Mouse (Mus musculus): ENCODE data around the gene Fbxo4. TPM values are rescaled to one million over a fixed set of nuclear protein-coding genes. Genes with fewer than 3 reads are reported as not detected.
A peak's percentile ranks its signal among the peaks of the same experiment; 100 is the strongest.

Fbxo4 gene
- polyA plus RNA-seq, 1 experiment from 2014 or later: 6.6 TPM

DNA sequence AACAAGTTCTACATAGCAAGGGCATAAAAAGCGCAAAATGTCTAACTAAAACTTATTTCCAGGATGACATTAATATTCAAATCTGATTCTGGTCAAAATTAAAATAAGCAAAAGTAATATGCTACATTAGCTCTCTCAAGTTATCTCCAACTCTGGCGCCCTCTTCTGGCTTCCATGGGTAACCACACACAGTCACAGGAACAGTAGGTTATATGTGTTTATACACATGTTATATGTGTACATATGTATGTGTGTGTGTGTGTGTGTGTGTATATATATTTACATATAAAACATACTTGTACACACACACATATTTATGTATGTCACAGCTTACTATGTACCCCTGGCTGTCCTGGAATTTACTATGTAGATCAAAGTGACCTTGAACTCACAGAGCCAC, 8.6 kb upstream of the Fbxo4 start:
- no peaks in the 10 kb centered on the region for H3K4me1 ChIP-seq (replicated peaks; ENCODE audit: control insufficient read depth, insufficient read depth, low read length)
- H3K4me3 ChIP-seq (ENCODE audit: low read depth, low read length): no peak overlapping the region
- H3K9me3 ChIP-seq (ENCODE audit: control insufficient read depth, low read length): no peaks in the 10 kb centered on the region
- no peak for ATAC-seq (ENCODE audit: low FRiP score)
- H3K36me3 ChIP-seq (ENCODE audit: control insufficient read depth, insufficient read depth, low read length): peaks cover 10% of the 10 kb centered on the region; the same call in 1 of the 2 replicates
- H3K27me3 ChIP-seq (ENCODE audit: control insufficient read depth, insufficient read depth, low read length): no peaks in the 10 kb centered on the region
- H3K27ac ChIP-seq (ENCODE audit: low read depth, low read length): no peak overlapping the region
- WGBS: 67% methylated on average over 2 of the region's 2 CpGs
- no peak overlapping the region for H3K9ac ChIP-seq (ENCODE audit: low read depth, low read length)
- DNase-seq (ENCODE audit: low spot score): peak; percentile 55
- H3K4me2 ChIP-seq (replicated peaks; ENCODE audit: low read depth, low read length): no peak overlapping the region

DNA sequence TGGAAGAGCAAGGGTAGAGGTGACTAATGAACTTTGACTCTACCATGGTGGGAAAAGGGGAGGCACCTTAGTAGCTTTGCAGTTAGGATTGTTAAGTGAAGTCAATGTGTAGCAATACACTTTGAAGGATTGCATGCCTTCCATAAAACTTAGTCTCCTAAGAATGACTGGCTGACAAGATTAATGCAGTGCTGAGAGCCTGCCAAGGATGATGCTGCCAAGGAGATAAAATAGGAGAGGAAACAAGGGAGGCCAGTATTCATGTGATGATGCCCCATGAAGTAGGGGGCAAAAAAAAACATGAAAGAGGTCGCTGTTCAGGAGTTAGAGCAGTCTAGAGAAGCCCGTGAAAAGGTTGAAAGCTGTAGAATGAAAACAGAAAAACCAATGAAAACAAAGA, 5.5 kb upstream of the Fbxo4 start:
- Histone ChIP-seq H3K27ac (ENCODE audit: low read depth, low read length) (no peak overlapping the region), H3K36me3 (ENCODE audit: control insufficient read depth, insufficient read depth, low read length) (peaks cover 7% of the 10 kb centered on the region; the same call in 1 of the 2 replicates), H3K4me2 (replicated peaks; ENCODE audit: low read depth, low read length) (no peak overlapping the region), H3K9me3 (ENCODE audit: control insufficient read depth, low read length) (no peaks in the 10 kb centered on the region), H3K4me1 (replicated peaks; ENCODE audit: control insufficient read depth, insufficient read depth, low read length) (no peaks in the 10 kb centered on the region), H3K27me3 (ENCODE audit: control insufficient read depth, insufficient read depth, low read length) (no peaks in the 10 kb centered on the region), H3K9ac (ENCODE audit: low read depth, low read length) (no peak overlapping the region), H3K4me3 (ENCODE audit: low read depth, low read length) (no peak overlapping the region)
- no peak for DNase-seq (ENCODE audit: low spot score)
- WGBS: 90% methylated on average over 2 of the region's 2 CpGs
- no peak for ATAC-seq (ENCODE audit: low FRiP score)

DNA sequence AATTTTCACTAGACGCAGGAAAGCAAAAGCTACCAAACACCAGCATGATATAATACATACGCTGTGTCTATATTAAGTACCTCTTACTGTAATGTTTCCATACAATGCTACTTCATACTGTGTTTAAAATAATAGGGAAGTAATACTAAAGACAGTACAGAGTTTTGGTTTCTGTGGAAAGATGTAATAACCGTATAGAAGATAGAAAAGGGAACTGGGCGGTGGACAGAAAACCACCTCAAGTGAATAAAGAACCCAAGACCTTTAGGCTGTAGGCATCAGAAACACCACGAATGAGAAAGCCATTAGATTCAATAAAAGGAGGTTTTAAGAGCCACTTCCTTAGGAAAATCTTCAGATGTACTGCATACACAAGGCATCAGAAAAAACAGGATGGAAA, 3.4 kb upstream of the Fbxo4 start:
- Histone ChIP-seq H3K4me3 (ENCODE audit: low read depth, low read length) (no peak overlapping the region), H3K36me3 (ENCODE audit: control insufficient read depth, insufficient read depth, low read length) (no peaks in the 10 kb centered on the region; the same call in 1 of the 2 replicates), H3K27me3 (ENCODE audit: control insufficient read depth, insufficient read depth, low read length) (no peaks in the 10 kb centered on the region), H3K9ac (ENCODE audit: low read depth, low read length) (no peak overlapping the region), H3K4me1 (replicated peaks; ENCODE audit: control insufficient read depth, insufficient read depth, low read length) (no peaks in the 10 kb centered on the region), H3K9me3 (ENCODE audit: control insufficient read depth, low read length) (no peaks in the 10 kb centered on the region), H3K27ac (ENCODE audit: low read depth, low read length) (no peak overlapping the region), H3K4me2 (replicated peaks; ENCODE audit: low read depth, low read length) (no peak overlapping the region)
- 95% methylated on average over 5 of the region's 5 CpGs for WGBS
- DNase-seq (ENCODE audit: low spot score) (no peak), ATAC-seq (ENCODE audit: low FRiP score) (no peak)

DNA sequence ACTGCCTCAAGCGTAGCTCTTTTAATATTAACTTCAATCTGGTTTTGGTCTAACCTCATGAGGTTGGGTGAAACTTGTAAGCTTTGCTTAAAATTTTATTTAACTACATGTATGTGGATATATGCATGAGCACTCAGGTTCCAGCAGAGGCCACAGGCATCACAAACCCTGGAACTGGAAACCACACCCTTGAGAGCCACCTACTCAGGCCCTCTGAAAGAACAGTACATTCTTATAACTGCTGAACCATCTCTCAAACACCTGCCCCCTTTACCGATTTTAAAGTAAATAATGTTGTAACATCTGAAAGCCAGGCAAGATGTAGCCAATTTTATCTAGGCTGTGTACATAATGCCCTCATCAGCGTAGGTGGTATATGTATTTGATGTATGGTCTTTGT, 498 bp upstream of the Fbxo4 start:
- ATAC-seq (ENCODE audit: low FRiP score): no peak; the same call in 1 of the 2 replicates
- peak overlapping the region; percentile 94; the same call in 1 of the 2 replicates for H3K27ac ChIP-seq (ENCODE audit: low read depth, low read length)

DNA sequence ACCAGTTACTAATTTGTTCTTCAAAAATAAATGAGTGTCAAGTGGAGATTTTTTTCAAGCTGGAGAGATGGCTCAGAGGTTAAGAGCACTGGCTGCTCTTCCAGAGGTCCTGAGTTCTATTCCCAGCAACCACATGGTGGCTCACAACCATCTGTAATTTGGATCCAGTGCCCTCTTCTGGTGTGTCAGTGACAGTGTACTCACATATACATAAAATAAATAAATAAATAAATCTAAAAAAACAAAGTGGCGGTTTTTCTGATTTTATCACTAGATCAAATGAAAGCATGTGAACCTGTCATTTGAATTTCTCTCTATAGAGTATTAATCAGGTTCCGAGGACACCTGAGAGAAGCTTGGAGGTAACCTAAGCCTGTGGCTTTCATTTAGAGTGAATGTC, 1.1 kb downstream of the Fbxo4 start:
- no peak overlapping the region for H3K4me2 ChIP-seq (replicated peaks; ENCODE audit: low read depth, low read length)
- ATAC-seq (ENCODE audit: low FRiP score): peak; percentile 23; the same call in 1 of the 2 replicates
- 90% methylated on average over 2 of the region's 2 CpGs for WGBS
- DNase-seq (ENCODE audit: low spot score): no peak
- no peak overlapping the region for H3K27ac ChIP-seq (ENCODE audit: low read depth, low read length)
- no peaks in the 10 kb centered on the region for H3K4me1 ChIP-seq (replicated peaks; ENCODE audit: control insufficient read depth, insufficient read depth, low read length)
- H3K4me3 ChIP-seq (ENCODE audit: low read depth, low read length): no peak overlapping the region
- no peaks in the 10 kb centered on the region for H3K36me3 ChIP-seq (ENCODE audit: control insufficient read depth, insufficient read depth, low read length)
- H3K9me3 ChIP-seq (ENCODE audit: control insufficient read depth, low read length): no peaks in the 10 kb centered on the region
- no peak overlapping the region for H3K9ac ChIP-seq (ENCODE audit: low read depth, low read length)
- H3K27me3 ChIP-seq (ENCODE audit: control insufficient read depth, insufficient read depth, low read length): no peaks in the 10 kb centered on the region

More for the DNA sequence above, 498 bp upstream of the Fbxo4 start:
- Histone ChIP-seq H3K4me3 (ENCODE audit: low read depth, low read length) (peak overlapping the region; percentile 62; the same call in 1 of the 2 replicates), H3K9ac (ENCODE audit: low read depth, low read length) (no peak overlapping the region; the same call in 1 of the 2 replicates), H3K4me2 (replicated peaks; ENCODE audit: low read depth, low read length) (peak overlapping the region; percentile 70), H3K9me3 (ENCODE audit: control insufficient read depth, low read length) (no peaks in the 10 kb centered on the region), H3K36me3 (ENCODE audit: control insufficient read depth, insufficient read depth, low read length) (no peaks in the 10 kb centered on the region), H3K4me1 (replicated peaks; ENCODE audit: control insufficient read depth, insufficient read depth, low read length) (no peaks in the 10 kb centered on the region), H3K27me3 (ENCODE audit: control insufficient read depth, insufficient read depth, low read length) (no peaks in the 10 kb centered on the region)
- WGBS: 90% methylated on average over 3 of the region's 3 CpGs
- DNase-seq (ENCODE audit: low spot score): no peak

DNA sequence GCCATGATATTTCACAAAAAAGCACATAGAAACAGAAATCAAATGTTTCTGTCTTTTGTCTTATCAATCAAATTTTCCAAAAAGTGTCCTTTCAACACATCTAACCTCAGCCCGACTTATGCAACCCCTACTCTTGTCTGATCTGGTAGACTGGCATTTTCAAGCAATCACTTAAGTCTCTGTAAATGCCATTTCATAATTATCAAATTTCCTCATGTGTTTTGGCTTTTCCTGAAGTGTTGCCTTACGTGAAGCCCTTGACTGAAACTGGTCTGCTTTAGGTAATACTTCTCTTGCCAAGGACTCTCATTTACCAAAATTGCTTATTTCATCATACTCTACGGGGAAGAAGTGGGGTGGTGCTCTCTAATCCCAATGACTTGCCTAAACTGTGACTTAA, 6.1 kb downstream of the Fbxo4 start:
- Histone ChIP-seq H3K27ac (ENCODE audit: low read depth, low read length) (no peak overlapping the region), H3K27me3 (ENCODE audit: control insufficient read depth, insufficient read depth, low read length) (no peaks in the 10 kb centered on the region), H3K9me3 (ENCODE audit: control insufficient read depth, low read length) (no peaks in the 10 kb centered on the region), H3K4me3 (ENCODE audit: low read depth, low read length) (no peak overlapping the region), H3K4me2 (replicated peaks; ENCODE audit: low read depth, low read length) (no peak overlapping the region), H3K36me3 (ENCODE audit: control insufficient read depth, insufficient read depth, low read length) (no peaks in the 10 kb centered on the region), H3K9ac (ENCODE audit: low read depth, low read length) (no peak overlapping the region), H3K4me1 (replicated peaks; ENCODE audit: control insufficient read depth, insufficient read depth, low read length) (no peaks in the 10 kb centered on the region)
- DNase-seq (ENCODE audit: low spot score) (no peak), ATAC-seq (ENCODE audit: low FRiP score) (no peak)
- 90% methylated on average over 3 of the region's 3 CpGs for WGBS

DNA sequence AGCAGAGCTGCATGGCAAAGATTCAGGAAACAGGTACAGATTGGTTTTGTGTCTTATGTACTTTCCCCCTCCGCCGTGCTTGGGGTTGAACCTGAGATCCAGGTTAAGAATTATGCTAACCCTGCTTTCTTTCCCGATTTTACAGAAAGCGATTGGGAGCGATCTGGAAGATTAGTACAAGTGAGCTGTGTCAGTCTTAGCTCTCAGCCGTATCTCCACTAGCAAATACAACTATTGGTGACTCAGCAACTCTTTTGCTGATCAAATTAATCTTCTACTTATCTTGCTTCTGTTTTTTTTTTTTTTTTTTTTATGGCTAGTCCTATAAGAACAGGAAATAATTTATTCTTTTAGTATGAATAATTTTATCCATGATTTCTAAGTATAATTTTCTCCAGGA, 9.2 kb downstream of the Fbxo4 start:
- H3K4me2 ChIP-seq (replicated peaks; ENCODE audit: low read depth, low read length): no peak overlapping the region
- H3K9me3 ChIP-seq (ENCODE audit: control insufficient read depth, low read length): no peaks in the 10 kb centered on the region
- no peak overlapping the region for H3K4me3 ChIP-seq (ENCODE audit: low read depth, low read length)
- H3K27me3 ChIP-seq (ENCODE audit: control insufficient read depth, insufficient read depth, low read length): no peaks in the 10 kb centered on the region
- no peaks in the 10 kb centered on the region for H3K36me3 ChIP-seq (ENCODE audit: control insufficient read depth, insufficient read depth, low read length)
- WGBS: 95% methylated on average over 6 of the region's 6 CpGs
- ATAC-seq (ENCODE audit: low FRiP score) (no peak), DNase-seq (ENCODE audit: low spot score) (no peak)
- H3K9ac ChIP-seq (ENCODE audit: low read depth, low read length): no peak overlapping the region
- no peak overlapping the region for H3K27ac ChIP-seq (ENCODE audit: low read depth, low read length)
- no peaks in the 10 kb centered on the region for H3K4me1 ChIP-seq (replicated peaks; ENCODE audit: control insufficient read depth, insufficient read depth, low read length)

DNA sequence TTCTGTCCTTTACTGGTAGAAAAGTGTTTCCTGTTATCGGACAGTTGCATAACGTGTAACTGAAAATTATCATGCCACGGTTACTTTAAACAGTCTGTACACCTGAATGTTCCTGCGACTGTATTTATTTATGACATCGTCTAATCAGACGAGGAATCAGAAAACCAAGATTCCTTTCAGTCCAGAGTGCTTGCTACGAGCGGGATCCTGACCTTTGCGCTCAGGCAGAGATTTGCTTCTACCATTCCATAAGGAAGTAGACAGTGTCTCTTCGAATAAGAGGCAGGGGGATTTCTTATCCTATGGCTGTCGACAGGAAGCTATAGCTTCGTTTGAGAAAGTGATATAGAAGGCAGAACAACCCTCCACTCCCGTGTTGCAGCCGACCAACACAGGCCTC, 9.6 kb downstream of the Fbxo4 start:
- Histone ChIP-seq H3K36me3 (ENCODE audit: control insufficient read depth, insufficient read depth, low read length) (no peaks in the 10 kb centered on the region), H3K9me3 (ENCODE audit: control insufficient read depth, low read length) (no peaks in the 10 kb centered on the region), H3K4me1 (replicated peaks; ENCODE audit: control insufficient read depth, insufficient read depth, low read length) (no peaks in the 10 kb centered on the region), H3K27me3 (ENCODE audit: control insufficient read depth, insufficient read depth, low read length) (no peaks in the 10 kb centered on the region), H3K4me2 (replicated peaks; ENCODE audit: low read depth, low read length) (no peak overlapping the region), H3K9ac (ENCODE audit: low read depth, low read length) (no peak overlapping the region), H3K27ac (ENCODE audit: low read depth, low read length) (no peak overlapping the region), H3K4me3 (ENCODE audit: low read depth, low read length) (no peak overlapping the region)
- 89% methylated on average over 14 of the region's 14 CpGs for WGBS
- ATAC-seq (ENCODE audit: low FRiP score): no peak
- no peak for DNase-seq (ENCODE audit: low spot score)

DNA sequence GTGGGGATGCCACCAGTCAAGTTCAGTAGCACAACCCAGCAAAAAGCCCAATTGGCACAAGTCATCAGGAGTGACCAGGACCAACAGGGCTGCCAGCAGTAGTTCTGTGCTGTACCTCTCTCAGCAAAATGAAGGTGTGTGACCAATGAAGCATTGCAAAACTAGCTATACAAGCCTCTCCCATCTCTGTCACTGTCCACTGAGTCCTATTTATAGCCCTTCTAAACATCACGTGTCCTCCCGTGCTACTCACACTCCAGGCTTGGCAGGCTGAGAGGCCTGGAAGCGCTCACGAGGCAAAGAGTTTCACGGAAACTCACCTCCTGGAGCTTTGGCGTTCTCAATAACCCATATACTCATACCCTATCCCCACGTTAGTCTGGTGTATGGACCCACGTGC, 17.1 kb downstream of the Fbxo4 start:
- Histone ChIP-seq H3K4me3 (ENCODE audit: low read depth, low read length) (no peak overlapping the region), H3K27ac (ENCODE audit: low read depth, low read length) (no peak overlapping the region), H3K36me3 (ENCODE audit: control insufficient read depth, insufficient read depth, low read length) (no peaks in the 10 kb centered on the region), H3K9ac (ENCODE audit: low read depth, low read length) (no peak overlapping the region), H3K27me3 (ENCODE audit: control insufficient read depth, insufficient read depth, low read length) (no peaks in the 10 kb centered on the region), H3K4me1 (replicated peaks; ENCODE audit: control insufficient read depth, insufficient read depth, low read length) (no peaks in the 10 kb centered on the region), H3K9me3 (ENCODE audit: control insufficient read depth, low read length) (no peaks in the 10 kb centered on the region), H3K4me2 (replicated peaks; ENCODE audit: low read depth, low read length) (no peak overlapping the region)
- no peak for ATAC-seq (ENCODE audit: low FRiP score)
- 84% methylated on average over 8 of the region's 8 CpGs for WGBS
- no peak for DNase-seq (ENCODE audit: low spot score)
